Comparison of ENCODE assay signal across 7 mouse cellular contexts in genomic region chr1:131982907-131983306, GRCm38 (mm10). TPM values are rescaled to one million over a fixed set of nuclear protein-coding genes. Genes with fewer than 3 reads are reported as not detected.
DNase-seq lines count a peak whose midpoint lies in the region; ATAC-seq lines count a peak whose summit lies in the region.

No protein-coding gene starts in this region.

- no peaks in the 10 kb centered on the region for H3K27me3 ChIP-seq in intestine, embryonic 15.5 days (replicated peaks)
- no peaks in the 10 kb centered on the region for H3K27me3 ChIP-seq in midbrain, embryonic 10.5 days (ENCODE audit: low read depth, poor library complexity, severe bottlenecking)

- peak; percentile 91 to 92 for DNase-seq in cerebellum, postnatal 14 days
- DNase-seq in frontal cortex, postnatal 25 days (ENCODE audit: low spot score in 2 of 2): peak; percentile 53 to 74
- DNase-seq in left cerebral cortex, postnatal 14 days (ENCODE audit: low spot score in 2 of 2): peak; percentile 73 to 84
- peak; percentile 73 for DNase-seq in midbrain, embryonic 10.5 days (ENCODE audit: low spot score)
- peak; percentile 34 to 61 for DNase-seq in right cerebral cortex, postnatal 36 days (ENCODE audit: low spot score in 2 of 2)

- no peaks in the 10 kb centered on the region for H3K4me1 ChIP-seq in intestine, embryonic 15.5 days (replicated peaks)
- H3K4me1 ChIP-seq in midbrain, embryonic 10.5 days: peaks cover 38% of the 10 kb centered on the region

- no peak overlapping the region for H3K27ac ChIP-seq in intestine, embryonic 15.5 days
- no peak overlapping the region for H3K27ac ChIP-seq in midbrain, embryonic 10.5 days (replicated peaks)

- H3K4me3 ChIP-seq in intestine, embryonic 15.5 days (replicated peaks): no peak overlapping the region
- H3K4me3 ChIP-seq in midbrain, embryonic 10.5 days: no peak overlapping the region

- H3K4me2 ChIP-seq in intestine, embryonic 15.5 days (replicated peaks): no peak overlapping the region

- peak; percentile 73 for ATAC-seq in activated CD4-positive, CD25-positive, alpha-beta regulatory T cell, adult 4 months
- peak; percentile 42 for ATAC-seq in intestine, embryonic 15.5 days

- H3K36me3 ChIP-seq in intestine, embryonic 15.5 days: no peaks in the 10 kb centered on the region
- H3K36me3 ChIP-seq in midbrain, embryonic 10.5 days: peaks cover 68% of the 10 kb centered on the region

- H3K9me3 ChIP-seq in intestine, embryonic 15.5 days: no peaks in the 10 kb centered on the region
- no peaks in the 10 kb centered on the region for H3K9me3 ChIP-seq in midbrain, embryonic 10.5 days (replicated peaks)

- H3K9ac ChIP-seq in intestine, embryonic 15.5 days: no peak overlapping the region

- 7% methylated on average over 5 of the region's 5 CpGs for WGBS in intestine, embryonic 15.5 days
- WGBS in midbrain, embryonic 10.5 days: 18% methylated on average over 5 of the region's 5 CpGs

- intact Hi-C loops in left cerebral cortex, postnatal 14 days (cut with DNase I): loop anchor here (5.0 kb wide), 1 partner anchor 46 kb away; no protein-coding TSS in a partner anchor

RNA-seq across cellular contexts. Expression of gene Slc45a3, which starts 20.1 kb away (rescaled TPM):
- not detected for polyA plus RNA-seq in activated CD4-positive, CD25-positive, alpha-beta regulatory T cell, adult 4 months (2017; shearing (Covaris generic))
- polyA plus RNA-seq in intestine, embryonic 15.5 days (2015; fragmentation: Nextera tagmentation; extraction: Ambion mirVana): 2.8 and 3.6 TPM in 2 replicates
- total RNA-seq in left cerebral cortex, postnatal 14 days (2021): 1 to 10 TPM in 1 of 2 experiments, under 1 TPM in 1; 0.97 to 1.8 TPM
- 18.6 and 22.3 TPM in 2 replicates for polyA plus RNA-seq in midbrain, embryonic 10.5 days (2016; fragmentation: Nextera tagmentation; extraction: Ambion mirVana)

RNA-seq across cellular contexts. Expression of gene Elk4, which starts 24.5 kb away (rescaled TPM):
- 10 to 100 TPM; 62.3 to 71.4 TPM for polyA plus RNA-seq in activated CD4-positive, CD25-positive, alpha-beta regulatory T cell, adult 4 months (2017; shearing (Covaris generic))
- polyA plus RNA-seq in intestine, embryonic 15.5 days (2015; fragmentation: Nextera tagmentation; extraction: Ambion mirVana): 15.2 and 16.0 TPM in 2 replicates
- total RNA-seq in left cerebral cortex, postnatal 14 days (2021): 10 to 100 TPM; 54.5 to 58.8 TPM
- polyA plus RNA-seq in midbrain, embryonic 10.5 days (2016; fragmentation: Nextera tagmentation; extraction: Ambion mirVana): 12.5 and 13.3 TPM in 2 replicates
